Mouse (Mus musculus) lung, embryonic 14.5 days (tissue): ENCODE data around the gene Cfap44. TPM values are rescaled to one million over a fixed set of nuclear protein-coding genes. Genes with fewer than 3 reads are reported as not detected.

Experiments
- ATAC-seq: fragments of 200-750 bp; cut with Nextera tagmentation; 2 replicates; pipeline ENCODE4 v1.8.0; 2017; ENCODE audit warnings: mild to moderate bottlenecking, moderate TSS enrichment, moderate library complexity; ENCODE audit not compliant: insufficient read depth
- DNase-seq: peaks from one replicate; pipeline ENCODE4 v3.0.0-alpha.2; 2015
- H3K27ac ChIP-seq: fragments of 300-500 bp; sonication (generic); 2 replicates; pipeline ENCODE4 v1.5.1; 2014; ENCODE audit warnings: low read depth, mild to moderate bottlenecking, moderate library complexity
- H3K27me3 ChIP-seq: fragments of 300-500 bp; sonication (generic); 2 replicates; pipeline ENCODE4 v1.6.1; 2014; ENCODE audit warnings: low read length, control low read depth; ENCODE audit not compliant: insufficient read depth
- H3K36me3 ChIP-seq: fragments of 300-500 bp; sonication (generic); 2 replicates; pipeline ENCODE4 v1.6.1; 2014; ENCODE audit warnings: control low read depth; ENCODE audit not compliant: insufficient read depth
- H3K4me1 ChIP-seq: fragments of 300-500 bp; sonication (generic); 2 replicates; pipeline ENCODE4 v1.6.1; 2014; ENCODE audit warnings: antibody characterized with exemption, control low read depth; ENCODE audit not compliant: insufficient read depth
- H3K4me2 ChIP-seq: fragments of 300-500 bp; sonication (generic); 2 replicates; pipeline ENCODE4 v1.6.1; 2014; ENCODE audit warnings: mild to moderate bottlenecking
- H3K4me3 ChIP-seq: fragments of 300-500 bp; sonication (generic); 2 replicates; pipeline ENCODE4 v1.5.1; 2014; ENCODE audit warnings: low read depth, low read length
- H3K9ac ChIP-seq: fragments of 300-500 bp; sonication (generic); 2 replicates; pipeline ENCODE4 v1.6.1; 2014
- H3K9me3 ChIP-seq: fragments of 300-500 bp; sonication (generic); 2 replicates; pipeline ENCODE4 v1.6.1; 2016; ENCODE audit warnings: low read depth, low read length, control low read depth
- CTCF ChIP-seq: IDR thresholded peaks from 2 replicates; pipeline ENCODE4 v1.5.1; 2016; ENCODE audit warnings: antibody characterized with exemption, low read depth
- WGBS: fragments of 180-500 bp; shearing (Covaris S2); extraction: QIAGEN DNeasy Blood & Tissue Kit; methylation state at CpG from one replicate; pipeline ENCODE4 v1.1.7; 2014; 5-methylcytosine and 5-hydroxymethylcytosine counted together
- polyA plus RNA-seq: library from polyadenylated mRNA; unstranded; fragments of >200 nt; fragmentation: Nextera tagmentation; extraction: Ambion mirVana; gene quantifications from 2 replicates; pipeline ENCODE4 v1.2.1, GENCODE M21; 2014

Cfap44 gene
- polyA plus RNA-seq, 1 experiment from 2014 or later = 0.67 TPM

- Histone ChIP-seq H3K9me3 (no peaks in the 10 kb centered on the region; the same call in 1 of the 2 replicates), H3K27ac (no peak overlapping the region), H3K36me3 (peaks cover 9% of the 10 kb centered on the region; the same call in 1 of the 2 replicates), H3K4me2 (no peak overlapping the region), H3K9ac (no peak overlapping the region), H3K27me3 (no peaks in the 10 kb centered on the region), H3K4me1 (no peaks in the 10 kb centered on the region), H3K4me3 (no peak overlapping the region)
- ATAC-seq (no peak), DNase-seq (peak; percentile 73)
- 38% methylated on average over 9 of the region's 9 CpGs for WGBS
- peak; percentile 82 for TF ChIP-seq CTCF
Observed at GRCm38 (mm10) chr16:44391877-44392548, 2.6 kb upstream of the Cfap44 start.

DNA sequence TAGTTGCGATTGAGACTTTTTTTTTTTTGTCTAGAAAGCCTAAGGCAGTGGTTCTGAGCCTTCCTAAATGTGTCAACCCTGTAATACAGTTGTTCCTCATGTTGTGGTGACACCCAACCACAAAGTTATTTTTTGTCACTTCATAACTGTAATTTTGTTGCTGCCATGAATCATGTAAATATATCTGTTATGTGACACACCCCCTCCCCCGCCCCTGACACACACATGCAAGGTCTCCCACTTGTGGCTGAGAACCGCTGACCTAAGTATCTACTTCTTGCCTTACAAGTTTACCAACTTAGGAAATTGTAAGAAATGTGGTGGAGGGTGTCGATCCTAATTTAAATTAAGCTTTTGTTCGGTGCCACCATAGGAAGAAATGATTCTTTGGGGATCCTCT is 10.3 kb downstream of the Cfap44 start:
- Histone ChIP-seq H3K4me1 (no peaks in the 10 kb centered on the region), H3K36me3 (no peaks in the 10 kb centered on the region), H3K27me3 (no peaks in the 10 kb centered on the region), H3K9me3 (no peaks in the 10 kb centered on the region), H3K4me3 (no peak overlapping the region), H3K27ac (no peak overlapping the region), H3K9ac (no peak overlapping the region), H3K4me2 (no peak overlapping the region)
- WGBS = 96% methylated on average over 5 of the region's 5 CpGs
- ATAC-seq (no peak), DNase-seq (no peak)
- TF ChIP-seq CTCF = no peak

DNA sequence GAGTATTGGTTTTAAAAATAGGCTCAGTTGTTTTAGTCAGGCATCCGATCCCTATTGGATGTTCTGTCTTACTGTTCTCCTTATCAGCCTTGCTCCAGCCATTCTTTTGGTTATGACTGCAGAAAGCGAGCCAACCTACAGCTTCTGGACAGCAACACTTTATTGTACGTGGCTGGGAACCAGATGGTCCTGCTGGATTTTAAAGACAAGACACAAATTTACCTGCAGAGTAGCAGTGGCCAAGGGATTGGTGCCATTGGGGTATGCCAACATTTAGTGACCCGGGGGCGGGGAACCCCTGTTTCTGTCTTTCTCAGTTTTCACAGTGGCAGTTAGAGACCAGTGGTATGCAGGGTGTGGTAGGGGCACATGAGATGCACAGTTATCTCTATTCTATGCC is 12.6 kb downstream of the Cfap44 start:
- Histone ChIP-seq H3K4me1 (no peaks in the 10 kb centered on the region), H3K4me3 (no peak overlapping the region), H3K9me3 (no peaks in the 10 kb centered on the region), H3K27me3 (no peaks in the 10 kb centered on the region), H3K27ac (no peak overlapping the region), H3K9ac (no peak overlapping the region), H3K4me2 (no peak overlapping the region), H3K36me3 (no peaks in the 10 kb centered on the region)
- ATAC-seq (no peak), DNase-seq (no peak)
- WGBS = 75% methylated on average over 5 of the region's 5 CpGs
- no peak for TF ChIP-seq CTCF

GRCm38 (mm10) chr16:44408290-44408689 is 13.7 kb downstream of the Cfap44 start:
- no peak overlapping the region for H3K9ac ChIP-seq
- WGBS = 91% methylated on average over 2 of the region's 2 CpGs
- no peak for DNase-seq
- no peak overlapping the region for H3K4me3 ChIP-seq
- no peak for ATAC-seq
- H3K4me1 ChIP-seq = no peaks in the 10 kb centered on the region
- no peaks in the 10 kb centered on the region for H3K36me3 ChIP-seq
- no peaks in the 10 kb centered on the region for H3K9me3 ChIP-seq
- H3K4me2 ChIP-seq = no peak overlapping the region
- H3K27me3 ChIP-seq = no peaks in the 10 kb centered on the region
- TF ChIP-seq CTCF = no peak
- H3K27ac ChIP-seq = no peak overlapping the region

DNA sequence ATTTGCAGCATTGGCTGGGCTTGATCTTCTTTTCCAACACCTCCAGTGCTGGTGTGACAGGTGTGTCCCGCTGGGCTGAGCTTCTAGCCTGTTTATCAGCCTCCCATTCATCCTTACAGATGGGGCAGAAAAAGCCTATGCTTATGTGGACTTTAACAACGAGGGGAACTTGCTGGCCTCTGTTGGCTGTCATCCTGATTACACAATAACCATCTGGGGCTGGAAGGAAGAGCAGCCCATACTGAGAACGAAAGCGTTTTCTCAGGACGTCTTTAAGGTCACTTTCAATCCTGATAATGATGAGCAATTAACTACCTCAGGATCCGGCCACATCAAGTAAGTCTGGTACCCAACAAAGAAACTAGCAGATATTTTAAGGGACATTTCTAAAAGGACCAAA is 15.6 kb downstream of the Cfap44 start:
- Histone ChIP-seq H3K4me1 (no peaks in the 10 kb centered on the region), H3K4me3 (no peak overlapping the region), H3K27me3 (no peaks in the 10 kb centered on the region), H3K4me2 (no peak overlapping the region), H3K9me3 (no peaks in the 10 kb centered on the region), H3K27ac (no peak overlapping the region), H3K9ac (no peak overlapping the region), H3K36me3 (no peaks in the 10 kb centered on the region)
- no peak for TF ChIP-seq CTCF
- peak; percentile 55 for DNase-seq
- ATAC-seq = no peak
- WGBS = 31% methylated on average over 6 of the region's 6 CpGs

- no peaks in the 10 kb centered on the region for H3K9me3 ChIP-seq
- no peak overlapping the region for H3K4me3 ChIP-seq
- H3K4me1 ChIP-seq = no peaks in the 10 kb centered on the region
- H3K4me2 ChIP-seq = peak overlapping the region; percentile 13; the same call in 1 of the 2 replicates
- no peak overlapping the region for H3K9ac ChIP-seq
- no peaks in the 10 kb centered on the region for H3K27me3 ChIP-seq
- ATAC-seq (peak; percentile 73; the same call in 1 of the 2 replicates), DNase-seq (peak; percentile 73)
- H3K36me3 ChIP-seq = no peaks in the 10 kb centered on the region
- H3K27ac ChIP-seq = no peak overlapping the region
- TF ChIP-seq CTCF = no peak
- 32% methylated on average over 8 of the region's 8 CpGs for WGBS
Observed at GRCm38 (mm10) chr16:44417596-44417995, 23.0 kb downstream of the Cfap44 start.

- TF ChIP-seq CTCF = no peak
- WGBS = 84% methylated on average over 8 of the region's 8 CpGs
- Histone ChIP-seq H3K4me2 (no peak overlapping the region), H3K9ac (no peak overlapping the region), H3K27me3 (no peaks in the 10 kb centered on the region), H3K36me3 (no peaks in the 10 kb centered on the region), H3K4me1 (no peaks in the 10 kb centered on the region), H3K9me3 (no peaks in the 10 kb centered on the region), H3K27ac (no peak overlapping the region), H3K4me3 (no peak overlapping the region)
- ATAC-seq = no peak
- no peak for DNase-seq
Observed at GRCm38 (mm10) chr16:44421735-44422134, 27.1 kb downstream of the Cfap44 start.
